Mouse (Mus musculus): ENCODE results near the gene Fh1. TPM values are rescaled to one million over a fixed set of nuclear protein-coding genes. Genes with fewer than 3 reads are reported as not detected.

Fh1 gene
- total RNA-seq, 4 experiments from 2014 or later, result 543 to 586 (median 574) TPM

DNA sequence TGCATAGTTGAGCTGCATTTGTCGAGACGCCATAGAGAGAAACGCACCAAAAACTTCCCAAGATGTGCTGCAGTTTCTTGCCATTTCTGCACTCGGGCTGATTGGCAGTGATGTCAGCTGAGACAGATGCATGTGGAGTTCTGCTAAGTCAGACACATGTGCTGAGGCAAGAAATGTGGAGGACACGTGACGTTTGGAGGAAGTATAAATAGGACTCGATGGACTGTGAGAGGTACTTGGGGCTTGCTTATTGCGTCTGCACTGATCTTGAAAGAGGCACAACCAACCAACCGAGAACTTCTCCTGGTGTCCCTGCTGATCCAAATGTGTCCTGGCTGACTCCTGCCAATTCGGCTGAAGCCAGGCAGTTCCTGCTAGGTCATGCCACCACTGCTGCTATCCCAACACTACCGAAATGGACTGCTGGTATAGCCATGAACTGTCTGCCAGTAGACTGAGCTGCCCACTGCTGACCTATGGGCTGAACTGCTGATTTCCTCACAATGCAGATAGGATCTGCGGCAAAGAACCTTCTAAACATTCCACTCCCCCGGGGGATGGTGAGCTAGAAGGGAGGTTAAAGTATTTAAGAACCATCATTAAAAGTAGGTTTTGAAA, 5.5 kb downstream of the Fh1 start, which contains the start of gene Kmo:
Kmo (plus strand) TSS at position 568 of the 618 bp plus-strand sequence.
- no peak for DNase-seq (ENCODE audit: low spot score)

DNA sequence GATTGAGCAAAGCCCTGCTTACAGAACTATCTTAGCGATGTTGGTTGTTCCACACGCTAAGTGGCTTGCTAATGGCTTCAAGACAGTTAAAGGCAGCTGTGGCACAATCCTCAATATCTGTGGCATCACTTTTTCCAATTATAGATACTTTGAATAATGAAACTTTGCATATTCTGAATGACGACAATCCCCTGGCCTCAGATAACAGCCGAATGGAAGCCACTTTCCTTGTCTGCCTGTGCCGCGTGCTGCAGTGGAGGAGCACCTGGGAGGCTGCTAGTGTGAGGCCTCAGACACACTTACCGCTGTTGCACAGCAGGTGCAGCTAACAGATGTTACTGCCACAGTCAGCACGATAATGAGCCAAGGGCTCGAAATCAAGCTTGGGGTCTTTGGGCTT, 10.4 kb downstream of the Fh1 start:
- no peak for DNase-seq (ENCODE audit: low spot score)

GRCm38 (mm10) chr1:175608708-175609107, 16.7 kb downstream of the Fh1 start:
- no peak for DNase-seq (ENCODE audit: low spot score)

GRCm38 (mm10) chr1:175607838-175608585, 17.4 kb downstream of the Fh1 start:
- DNase-seq (ENCODE audit: low spot score), result no peak

GRCm38 (mm10) chr1:175607308-175607707, 18.1 kb downstream of the Fh1 start:
- no peak for DNase-seq (ENCODE audit: low spot score)

- no peak for DNase-seq (ENCODE audit: low spot score)
Observed at GRCm38 (mm10) chr1:175603390-175603789, 22.0 kb downstream of the Fh1 start.

GRCm38 (mm10) chr1:175602231-175602630, 23.2 kb downstream of the Fh1 start:
- no peak for DNase-seq (ENCODE audit: low spot score)

DNA sequence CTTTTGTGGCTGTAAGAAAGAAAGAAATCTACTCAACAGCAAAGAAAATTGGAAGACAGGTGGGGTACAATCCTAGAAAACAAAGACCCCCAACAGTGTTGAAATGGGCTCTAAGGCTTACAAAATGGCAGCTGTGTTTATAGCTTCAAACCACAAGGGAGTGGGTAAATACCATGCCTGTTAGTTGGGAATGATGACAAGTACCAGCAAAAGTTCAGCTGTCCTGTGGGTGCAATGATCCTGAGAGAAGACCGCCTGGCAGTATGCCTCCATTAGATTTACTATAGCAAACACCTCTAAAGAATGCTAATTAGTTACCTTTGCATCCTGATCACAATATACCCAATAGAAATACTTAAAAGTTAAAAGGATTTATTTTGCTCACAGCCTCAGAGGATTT, 32.6 kb downstream of the Fh1 start:
- no peak for DNase-seq (ENCODE audit: low spot score)

DNA sequence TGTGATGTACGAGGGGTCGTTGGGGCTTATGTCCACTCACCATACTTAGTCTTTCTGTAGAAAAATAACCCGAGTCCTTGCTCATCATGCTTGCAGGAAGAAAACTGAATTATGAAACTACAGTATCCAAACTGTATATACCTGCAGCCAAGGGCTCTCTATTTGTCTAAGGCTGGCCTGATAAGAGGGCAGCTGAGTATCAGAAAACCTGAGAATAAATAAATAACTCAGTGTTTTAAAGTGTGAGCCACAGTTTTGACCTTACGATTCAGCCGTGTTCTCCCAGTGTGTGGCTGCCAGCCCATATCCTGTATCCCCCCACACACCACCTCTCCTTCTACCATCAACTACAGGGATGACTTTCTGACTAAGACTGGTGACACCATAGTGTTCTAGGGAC, 38.8 kb downstream of the Fh1 start:
- no peak for DNase-seq (ENCODE audit: low spot score)

DNA sequence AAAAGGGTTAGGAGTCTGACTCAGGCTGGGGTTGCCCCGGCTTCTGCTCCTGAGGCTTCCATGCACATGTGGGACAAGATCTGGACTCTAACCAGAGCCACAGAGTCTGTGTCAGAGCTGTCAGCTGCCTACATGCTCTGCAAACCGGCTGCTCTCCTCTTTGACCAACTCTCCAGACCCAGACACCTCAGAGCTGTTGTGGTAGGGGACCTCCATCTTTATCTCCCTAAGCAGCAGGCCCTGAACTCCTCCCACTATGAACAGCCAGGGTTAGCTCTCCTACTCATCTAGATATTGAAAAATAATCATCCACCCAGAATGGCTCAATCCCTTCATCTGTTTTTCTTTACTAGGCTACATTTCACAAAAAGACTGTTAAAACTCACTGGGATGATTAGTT, 40.2 kb downstream of the Fh1 start:
- no peak for DNase-seq (ENCODE audit: low spot score)

DNA sequence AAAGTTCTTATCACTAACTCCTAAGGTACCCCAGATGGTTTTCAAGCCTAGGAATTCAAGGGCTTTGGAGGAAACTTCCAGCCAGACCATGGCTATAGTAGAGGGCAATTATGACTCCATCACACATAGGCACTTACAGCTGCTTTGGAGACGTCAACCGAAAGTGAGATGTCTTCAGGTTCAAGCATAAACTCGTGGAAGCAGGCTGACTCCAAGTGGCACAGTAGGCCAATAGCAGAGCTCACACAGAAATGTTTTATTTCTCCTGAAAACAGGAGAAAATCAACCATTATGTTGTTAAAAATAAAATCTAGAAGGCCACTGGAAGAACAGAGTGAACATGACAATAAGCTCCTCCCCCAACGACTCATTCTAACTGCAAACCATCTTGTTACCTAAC, 42.6 kb downstream of the Fh1 start:
- no peak for DNase-seq (ENCODE audit: low spot score)

DNA sequence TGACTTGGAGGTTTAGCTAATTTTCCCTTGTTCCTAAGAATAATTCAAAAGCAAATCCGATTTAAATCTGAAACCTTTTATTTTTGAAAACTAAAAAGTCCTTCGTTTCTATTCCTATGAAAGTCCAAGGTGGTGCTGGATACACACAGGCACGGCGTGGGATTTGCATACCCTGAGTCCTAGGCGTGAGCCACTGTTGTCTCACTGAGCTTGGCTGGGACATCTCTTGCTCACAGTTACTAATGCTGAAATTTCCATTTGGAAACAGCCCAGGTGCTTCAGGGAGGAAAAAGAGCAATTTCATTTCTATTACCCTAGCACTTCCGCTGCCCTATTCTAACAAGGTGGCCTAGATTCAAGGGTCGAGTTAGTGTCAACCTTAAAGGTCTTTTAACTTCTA, 45.1 kb downstream of the Fh1 start:
- DNase-seq (ENCODE audit: low spot score), result no peak

GRCm38 (mm10) chr1:175579598-175580235, 45.7 kb downstream of the Fh1 start:
- no peak for DNase-seq (ENCODE audit: low spot score)

- DNase-seq (ENCODE audit: low spot score), result no peak
Observed at GRCm38 (mm10) chr1:175578425-175579096, 46.9 kb downstream of the Fh1 start.

GRCm38 (mm10) chr1:175574129-175574528, 51.3 kb downstream of the Fh1 start:
- DNase-seq (ENCODE audit: low spot score), result no peak

GRCm38 (mm10) chr1:175565579-175566103, 59.8 kb downstream of the Fh1 start:
- no peak for DNase-seq (ENCODE audit: low spot score)

- no peak for DNase-seq (ENCODE audit: low spot score)
Observed at GRCm38 (mm10) chr1:175564321-175564720, 61.1 kb downstream of the Fh1 start.

GRCm38 (mm10) chr1:175562379-175562778, 63.1 kb downstream of the Fh1 start:
- no peak for DNase-seq (ENCODE audit: low spot score)

DNA sequence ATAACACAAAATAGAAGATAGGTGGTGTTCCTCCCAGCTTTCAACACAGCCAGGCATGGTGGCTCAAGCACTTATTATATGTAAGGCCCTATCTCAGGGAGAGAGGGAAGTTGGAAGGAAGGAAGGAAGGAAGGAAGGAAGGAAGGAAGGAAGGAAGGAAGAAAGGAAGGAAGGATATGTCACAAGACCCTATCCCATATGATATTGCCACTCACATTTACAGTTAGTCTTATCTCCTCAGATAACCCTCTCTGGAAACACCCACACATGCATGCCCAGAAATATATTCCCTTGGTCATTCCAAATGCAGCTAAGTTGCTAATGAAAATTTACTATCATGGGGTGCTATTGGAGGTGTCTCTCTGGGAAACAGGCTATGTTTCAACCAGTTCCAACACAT, 63.6 kb downstream of the Fh1 start:
- DNase-seq (ENCODE audit: low spot score), result no peak

DNA sequence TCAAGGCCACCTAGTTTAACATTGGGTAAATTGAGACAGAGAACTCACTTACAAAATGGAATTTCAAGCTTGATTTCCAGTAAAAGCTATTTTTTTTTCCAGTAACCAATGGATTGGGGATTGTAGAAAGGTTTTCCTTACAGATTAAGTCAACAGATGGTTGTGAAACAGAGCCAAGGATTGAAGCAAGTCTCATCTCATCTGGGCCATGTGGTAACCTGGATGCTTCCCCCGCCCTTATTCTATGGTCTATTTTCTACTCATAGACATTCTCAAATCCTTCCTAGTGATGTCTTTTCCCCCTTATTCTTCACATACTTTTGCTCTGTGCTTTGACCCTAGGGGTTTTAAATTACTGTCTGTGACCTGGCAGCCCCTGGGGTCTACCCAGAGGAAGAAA, 70.8 kb downstream of the Fh1 start:
- DNase-seq (ENCODE audit: low spot score), result no peak

DNA sequence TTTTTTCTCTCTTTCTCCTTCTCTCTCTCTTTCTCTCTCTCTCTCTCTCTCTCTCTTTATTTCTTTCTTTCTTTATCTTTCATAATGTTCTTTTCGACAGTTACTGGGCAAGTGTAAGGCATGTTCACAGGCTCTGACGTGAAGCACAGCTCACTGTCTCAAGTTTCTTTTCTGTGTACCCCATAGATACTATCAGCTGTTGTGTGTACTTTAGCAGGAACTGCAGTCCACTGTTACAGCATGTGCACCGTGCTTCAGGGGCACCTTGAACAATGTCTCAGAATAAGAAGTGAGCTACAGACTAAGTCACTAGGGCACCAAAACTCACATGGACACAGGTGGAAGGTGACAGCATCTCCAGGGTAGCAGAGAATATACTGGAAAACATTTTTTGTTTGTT, 73.0 kb downstream of the Fh1 start:
- DNase-seq (ENCODE audit: low spot score), result no peak

DNA sequence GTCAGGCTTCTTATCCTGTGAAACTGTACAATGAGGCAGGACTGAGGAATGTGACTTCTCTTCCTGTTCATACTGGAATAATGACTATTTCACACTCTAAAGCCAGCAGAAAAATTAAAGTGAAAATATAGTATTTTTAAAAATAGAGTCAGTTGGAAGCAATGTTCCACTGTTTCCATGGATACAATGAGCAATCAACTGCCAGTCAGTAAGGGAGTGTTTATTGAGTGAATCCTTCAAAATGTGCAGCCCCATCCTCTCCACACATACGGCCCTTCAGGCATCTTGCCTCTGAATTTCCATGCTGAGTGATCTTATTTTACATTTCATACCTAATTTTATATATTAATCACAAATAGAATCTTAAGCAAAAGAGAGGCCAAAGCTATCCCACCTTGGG, 74.8 kb downstream of the Fh1 start:
- DNase-seq (ENCODE audit: low spot score), result no peak

All from heart, adult 8-10 months (tissue).